Mouse (Mus musculus) myocyte (in vitro differentiated cells): ENCODE measurements around the gene Ndufb2.

ENCODE experiments used
- CEBPB ChIP-seq: IDR thresholded peaks from 2 replicates; pipeline ENCODE4 v1.6.1; 2011; ENCODE audit warnings: mild to moderate bottlenecking, moderate library complexity; ENCODE audit not compliant: poor library complexity, insufficient read depth, severe bottlenecking
- E2F4 ChIP-seq: IDR thresholded peaks from one replicate; pipeline ENCODE4 v1.6.1; 2011; ENCODE audit warnings: mild to moderate bottlenecking, control low read depth, moderate library complexity; ENCODE audit not compliant: insufficient read depth
- MAX ChIP-seq: IDR thresholded peaks from one replicate; pipeline ENCODE4 v1.6.1; 2011; ENCODE audit warnings: low read depth, mild to moderate bottlenecking, control low read depth
- MYOG ChIP-seq, 3 experiments: IDR thresholded peaks; one replicate each; pipeline ENCODE4 v1.6.1; 2011; ENCODE audit warnings: control low read depth in 2 of 3, low read depth in 2 of 3, mild to moderate bottlenecking in 2 of 3; ENCODE audit not compliant: insufficient read length in 2 of 3, control insufficient read depth in 1 of 3, insufficient read depth in 1 of 3
- POLR2A ChIP-seq: IDR thresholded peaks from one replicate; pipeline ENCODE4 v1.6.1; 2011; ENCODE audit warnings: low read depth, mild to moderate bottlenecking, control low read depth, moderate library complexity; ENCODE audit not compliant: insufficient read length
- TCF12 ChIP-seq: IDR thresholded peaks from one replicate; pipeline ENCODE4 v1.6.1; 2011; ENCODE audit warnings: mild to moderate bottlenecking, control low read depth; ENCODE audit not compliant: poor library complexity, insufficient read depth, severe bottlenecking
- TCF3 ChIP-seq: IDR thresholded peaks from one replicate; pipeline ENCODE4 v1.6.1; 2011; ENCODE audit warnings: low read depth, control low read depth; ENCODE audit not compliant: insufficient read length
- USF1 ChIP-seq: IDR thresholded peaks from one replicate; pipeline ENCODE4 v1.6.1; 2011; ENCODE audit warnings: low read depth, mild to moderate bottlenecking, control low read depth, moderate library complexity

DNA sequence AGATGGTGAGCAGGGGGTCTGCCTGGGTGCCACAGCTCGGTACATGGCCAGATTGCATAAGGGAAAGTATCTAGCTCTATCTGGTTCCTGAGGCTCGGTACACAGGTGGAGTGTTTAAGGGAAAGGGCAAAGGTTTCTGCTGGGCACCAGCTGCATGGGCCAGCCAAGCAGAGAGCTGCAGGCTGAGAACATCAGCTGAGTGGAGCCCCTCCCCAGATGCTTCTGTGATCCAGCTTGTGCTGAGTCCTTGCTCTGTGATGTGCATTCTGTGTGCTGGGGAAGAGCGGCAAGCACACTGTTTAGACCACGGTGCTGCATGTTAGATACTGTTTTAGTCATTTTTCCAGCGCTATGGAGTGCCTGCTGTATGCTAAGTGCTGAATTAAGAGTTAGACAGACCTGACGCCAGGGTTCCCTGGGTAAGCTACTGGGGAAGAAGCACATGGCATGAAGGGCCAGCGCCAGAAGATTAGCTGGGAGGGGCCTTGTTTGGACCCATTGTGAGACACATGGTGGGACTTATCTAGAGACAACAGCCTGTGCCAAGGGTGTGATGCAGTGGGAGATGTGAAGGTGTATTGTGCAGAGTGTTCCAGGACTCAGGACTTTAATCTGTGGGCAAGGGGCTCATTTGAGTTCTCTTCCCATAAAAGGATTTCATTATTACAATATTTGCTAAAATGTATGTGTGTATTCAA, 11.1 kb upstream of the Ndufb2 start:
- TF ChIP-seq POLR2A, result no peak
- no peak for TF ChIP-seq MAX
- no peak for TF ChIP-seq TCF3
- TF ChIP-seq E2F4, result no peak
- TF ChIP-seq TCF12, result no peak
- no peak for TF ChIP-seq MYOG (IDR thresholded peaks at IDR 0.05; ENCODE audit: control insufficient read depth in 1 of 3, insufficient read depth in 1 of 3, insufficient read length in 2 of 3, low read depth in 2 of 3)
- TF ChIP-seq CEBPB, result no peak
- no peak for TF ChIP-seq USF1
